Mouse (Mus musculus): ENCODE measurements around the gene Nms. TPM values are rescaled to one million over a fixed set of nuclear protein-coding genes. Genes with fewer than 3 reads are reported as not detected.
A peak's percentile ranks its signal among the peaks of the same experiment; 100 is the strongest.

The Nms gene
- total and polyA plus RNA-seq, 2 experiments from 2014 or later = not detected

DNA sequence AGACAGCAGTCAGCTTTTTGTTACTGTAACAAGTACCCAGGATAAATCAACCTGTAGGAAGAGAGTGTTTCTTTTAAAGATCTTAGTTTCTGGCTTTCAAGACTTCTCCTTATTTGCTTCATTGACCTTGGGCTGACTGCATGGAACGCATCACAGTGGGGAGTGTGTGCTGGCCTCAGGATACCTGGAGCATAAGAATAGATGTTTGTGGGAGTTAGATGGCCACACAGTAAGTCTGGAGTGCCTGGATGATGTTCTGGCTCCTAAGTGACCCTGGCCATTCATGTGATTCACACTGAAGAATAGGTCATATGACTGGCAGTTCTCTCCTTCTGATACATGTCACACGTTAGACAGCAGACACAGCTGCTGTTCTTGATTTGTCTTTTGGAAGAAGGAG, 35.0 kb upstream of the Nms start:
- Histone ChIP-seq H3K4me3 (ENCODE audit: low read depth, low read length) (no peak overlapping the region), H3K9me3 (replicated peaks; ENCODE audit: control insufficient read depth, low read length) (no peaks in the 10 kb centered on the region), H3K27me3 (ENCODE audit: control insufficient read depth, insufficient read depth, low read length) (no peaks in the 10 kb centered on the region), H3K4me1 (ENCODE audit: control insufficient read depth, insufficient read depth) (no peaks in the 10 kb centered on the region), H3K9ac (replicated peaks; ENCODE audit: low read depth, low read length) (no peak overlapping the region), H3K4me2 (ENCODE audit: low read depth, low read length) (no peak overlapping the region), H3K27ac (ENCODE audit: low read depth) (no peak overlapping the region), H3K36me3 (replicated peaks; ENCODE audit: control insufficient read depth, insufficient read depth, low read length) (no peaks in the 10 kb centered on the region)
- TF ChIP-seq CTCF (IDR thresholded peaks at IDR 0.05; ENCODE audit: low read depth) = no peak
- TF ChIP-seq EP300 (IDR thresholded peaks at IDR 0.05; ENCODE audit: low read depth) = no peak
- ATAC-seq (ENCODE audit: insufficient read depth, low read depth) (no peak), DNase-seq (ENCODE audit: low spot score) (no peak)
- WGBS = 59% methylated on average over 2 of the region's 2 CpGs

DNA sequence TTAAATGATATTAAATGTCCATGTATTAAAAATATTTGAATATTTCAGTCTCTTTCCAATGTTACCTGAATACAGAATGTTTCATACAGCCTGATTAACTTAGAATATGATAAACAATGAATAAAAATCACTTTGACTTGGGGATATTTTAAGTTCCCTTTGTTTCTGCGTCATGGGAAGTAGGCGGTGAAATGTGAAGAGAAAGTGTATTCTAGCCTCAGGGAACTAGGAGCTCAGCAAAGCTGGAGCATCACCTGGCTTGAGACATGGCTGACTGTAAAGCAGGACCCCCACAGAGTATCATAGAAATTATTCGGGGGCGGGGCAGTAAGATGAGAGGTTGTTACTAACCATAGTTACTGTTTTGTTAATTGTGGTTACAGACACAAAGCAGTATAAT, 10.0 kb upstream of the Nms start:
- no peaks in the 10 kb centered on the region for H3K9me3 ChIP-seq (replicated peaks; ENCODE audit: control insufficient read depth, low read length)
- DNase-seq (ENCODE audit: low spot score) (no peak), ATAC-seq (ENCODE audit: insufficient read depth, low read depth) (no peak)
- no peaks in the 10 kb centered on the region for H3K36me3 ChIP-seq (replicated peaks; ENCODE audit: control insufficient read depth, insufficient read depth, low read length)
- no peaks in the 10 kb centered on the region for H3K27me3 ChIP-seq (ENCODE audit: control insufficient read depth, insufficient read depth, low read length)
- H3K4me1 ChIP-seq (ENCODE audit: control insufficient read depth, insufficient read depth) = no peaks in the 10 kb centered on the region
- no peak for TF ChIP-seq EP300 (IDR thresholded peaks at IDR 0.05; ENCODE audit: low read depth)
- no peak for TF ChIP-seq CTCF (IDR thresholded peaks at IDR 0.05; ENCODE audit: low read depth)
- H3K4me3 ChIP-seq (ENCODE audit: low read depth, low read length) = no peak overlapping the region
- H3K4me2 ChIP-seq (ENCODE audit: low read depth, low read length) = no peak overlapping the region
- no peak overlapping the region for H3K9ac ChIP-seq (replicated peaks; ENCODE audit: low read depth, low read length)
- 71% methylated on average over 4 of the region's 4 CpGs for WGBS
- H3K27ac ChIP-seq (ENCODE audit: low read depth) = no peak overlapping the region

DNA sequence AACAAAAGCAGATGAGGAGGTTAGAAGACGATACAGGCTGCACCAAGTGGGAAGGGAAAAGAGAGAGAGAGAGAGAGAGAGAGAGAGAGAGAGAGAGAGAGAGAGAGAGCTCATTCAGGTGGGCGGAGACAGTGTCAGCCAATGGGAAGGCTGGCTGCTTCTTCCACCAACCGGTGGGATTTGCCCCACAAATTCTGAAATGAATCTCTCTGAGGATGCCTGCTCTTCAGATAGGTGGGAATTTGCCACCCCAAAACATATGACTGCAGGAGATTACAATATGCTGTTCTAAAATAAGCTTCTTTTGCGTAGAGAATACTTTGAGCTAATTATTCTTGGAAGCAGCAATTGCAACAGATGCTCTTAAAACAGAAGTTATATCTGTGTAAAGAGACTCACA, 9.5 kb upstream of the Nms start:
- ATAC-seq (ENCODE audit: insufficient read depth, low read depth) = no peak
- Histone ChIP-seq H3K4me1 (ENCODE audit: control insufficient read depth, insufficient read depth) (no peaks in the 10 kb centered on the region), H3K9ac (replicated peaks; ENCODE audit: low read depth, low read length) (no peak overlapping the region), H3K9me3 (replicated peaks; ENCODE audit: control insufficient read depth, low read length) (no peaks in the 10 kb centered on the region), H3K27ac (ENCODE audit: low read depth) (no peak overlapping the region), H3K4me3 (ENCODE audit: low read depth, low read length) (no peak overlapping the region), H3K27me3 (ENCODE audit: control insufficient read depth, insufficient read depth, low read length) (no peaks in the 10 kb centered on the region), H3K4me2 (ENCODE audit: low read depth, low read length) (no peak overlapping the region), H3K36me3 (replicated peaks; ENCODE audit: control insufficient read depth, insufficient read depth, low read length) (no peaks in the 10 kb centered on the region)
- 66% methylated on average over 4 of the region's 4 CpGs for WGBS
- no peak for DNase-seq (ENCODE audit: low spot score)
- TF ChIP-seq CTCF (IDR thresholded peaks at IDR 0.05; ENCODE audit: low read depth) (no peak), EP300 (IDR thresholded peaks at IDR 0.05; ENCODE audit: low read depth) (no peak)

DNA sequence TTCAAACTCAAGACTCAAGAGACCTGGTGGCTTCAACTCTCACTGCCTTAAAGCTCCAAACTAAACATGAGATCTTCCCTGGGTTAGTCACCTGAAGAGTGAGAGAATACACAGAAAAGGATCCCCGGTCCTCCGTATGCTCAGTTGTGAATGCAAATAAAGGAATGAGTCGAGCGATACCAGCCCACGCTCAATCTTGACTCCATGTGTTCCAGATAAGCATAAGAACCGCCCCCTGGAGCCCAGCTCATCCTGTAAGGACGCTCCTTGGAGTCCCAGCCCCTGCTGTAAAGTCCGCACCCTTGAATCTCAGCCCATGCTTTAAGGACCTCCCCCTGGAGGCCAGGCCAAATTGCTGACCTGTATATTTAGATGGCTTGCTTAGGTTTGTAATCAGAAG, 8.2 kb upstream of the Nms start:
- no peak overlapping the region for H3K9ac ChIP-seq (replicated peaks; ENCODE audit: low read depth, low read length)

DNA sequence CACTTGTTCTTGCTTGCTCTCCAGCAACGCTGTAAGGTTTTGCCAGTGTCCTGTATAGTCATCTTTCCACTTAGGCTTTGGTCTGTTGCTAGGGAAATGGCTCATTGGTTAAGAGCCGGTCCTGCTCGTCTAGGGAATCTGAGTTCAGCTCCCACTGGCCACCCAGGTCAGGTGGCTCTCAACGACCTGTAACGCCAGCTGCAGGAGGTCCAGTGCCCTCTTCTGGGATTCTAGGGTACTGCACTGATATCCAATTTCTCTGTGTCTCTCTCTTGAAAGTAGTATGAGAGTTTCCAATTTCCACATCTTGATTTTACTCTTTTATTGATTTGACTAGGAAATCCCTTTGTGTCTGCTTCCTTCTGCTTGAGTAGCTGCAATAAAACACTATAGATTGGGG, 4.3 kb upstream of the Nms start:
- H3K4me2 ChIP-seq (ENCODE audit: low read depth, low read length) = no peak overlapping the region
- no peak overlapping the region for H3K4me3 ChIP-seq (ENCODE audit: low read depth, low read length)
- no peaks in the 10 kb centered on the region for H3K9me3 ChIP-seq (replicated peaks; ENCODE audit: control insufficient read depth, low read length)
- no peaks in the 10 kb centered on the region for H3K4me1 ChIP-seq (ENCODE audit: control insufficient read depth, insufficient read depth)
- peak; percentile 28; the same call in 1 of the 2 replicates for TF ChIP-seq CTCF (IDR thresholded peaks at IDR 0.05; ENCODE audit: low read depth)
- TF ChIP-seq EP300 (IDR thresholded peaks at IDR 0.05; ENCODE audit: low read depth) = no peak
- no peaks in the 10 kb centered on the region for H3K36me3 ChIP-seq (replicated peaks; ENCODE audit: control insufficient read depth, insufficient read depth, low read length)
- no peak for ATAC-seq (ENCODE audit: insufficient read depth, low read depth)
- DNase-seq (ENCODE audit: low spot score) = no peak
- WGBS = 37% methylated on average over 5 of the region's 5 CpGs
- no peak overlapping the region for H3K9ac ChIP-seq (replicated peaks; ENCODE audit: low read depth, low read length)
- no peak overlapping the region for H3K27ac ChIP-seq (ENCODE audit: low read depth)
- no peaks in the 10 kb centered on the region for H3K27me3 ChIP-seq (ENCODE audit: control insufficient read depth, insufficient read depth, low read length)

More for the DNA sequence above, 8.2 kb upstream of the Nms start:
- no peak for TF ChIP-seq EP300 (IDR thresholded peaks at IDR 0.05; ENCODE audit: low read depth)
- no peak for TF ChIP-seq CTCF (IDR thresholded peaks at IDR 0.05; ENCODE audit: low read depth)
- Histone ChIP-seq H3K36me3 (replicated peaks; ENCODE audit: control insufficient read depth, insufficient read depth, low read length) (no peaks in the 10 kb centered on the region), H3K4me3 (ENCODE audit: low read depth, low read length) (no peak overlapping the region), H3K9me3 (replicated peaks; ENCODE audit: control insufficient read depth, low read length) (no peaks in the 10 kb centered on the region), H3K4me1 (ENCODE audit: control insufficient read depth, insufficient read depth) (no peaks in the 10 kb centered on the region), H3K4me2 (ENCODE audit: low read depth, low read length) (no peak overlapping the region), H3K27me3 (ENCODE audit: control insufficient read depth, insufficient read depth, low read length) (no peaks in the 10 kb centered on the region), H3K27ac (ENCODE audit: low read depth) (no peak overlapping the region)
- 51% methylated on average over 8 of the region's 8 CpGs for WGBS
- DNase-seq (ENCODE audit: low spot score) = no peak
- no peak for ATAC-seq (ENCODE audit: insufficient read depth, low read depth)

DNA sequence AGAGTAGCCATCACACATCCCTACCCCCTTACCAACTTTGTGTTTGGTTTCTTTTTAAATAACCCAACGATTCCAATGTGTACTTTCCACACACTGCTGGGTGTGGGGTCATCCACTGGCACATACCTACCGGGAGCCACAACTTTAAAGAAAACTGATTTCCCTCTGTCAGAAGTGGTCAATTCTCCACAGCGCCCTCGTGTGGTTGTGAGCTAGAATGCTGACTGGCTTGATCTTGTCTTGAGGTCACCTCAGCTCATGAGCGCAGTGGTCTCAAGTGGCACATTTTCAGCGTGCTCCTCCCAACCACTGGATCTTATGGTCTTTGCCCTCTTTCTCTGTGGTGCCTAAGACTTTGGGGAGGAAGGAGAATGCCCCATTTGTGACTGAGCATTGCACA, 2.2 kb upstream of the Nms start:
- WGBS = 23% methylated on average over 6 of the region's 6 CpGs
- H3K27ac ChIP-seq (ENCODE audit: low read depth) = no peak overlapping the region
- ATAC-seq (ENCODE audit: insufficient read depth, low read depth) = no peak
- no peak overlapping the region for H3K4me3 ChIP-seq (ENCODE audit: low read depth, low read length)
- H3K4me1 ChIP-seq (ENCODE audit: control insufficient read depth, insufficient read depth) = no peaks in the 10 kb centered on the region
- peak; percentile 49 for TF ChIP-seq CTCF (IDR thresholded peaks at IDR 0.05; ENCODE audit: low read depth)
- TF ChIP-seq EP300 (IDR thresholded peaks at IDR 0.05; ENCODE audit: low read depth) = no peak
- peak; percentile 6 for DNase-seq (ENCODE audit: low spot score)
- no peaks in the 10 kb centered on the region for H3K9me3 ChIP-seq (replicated peaks; ENCODE audit: control insufficient read depth, low read length)
- no peak overlapping the region for H3K9ac ChIP-seq (replicated peaks; ENCODE audit: low read depth, low read length)
- no peaks in the 10 kb centered on the region for H3K36me3 ChIP-seq (replicated peaks; ENCODE audit: control insufficient read depth, insufficient read depth, low read length)
- no peak overlapping the region for H3K4me2 ChIP-seq (ENCODE audit: low read depth, low read length)
- H3K27me3 ChIP-seq (ENCODE audit: control insufficient read depth, insufficient read depth, low read length) = no peaks in the 10 kb centered on the region
